Comparison of ENCODE assay signal across 8 mouse cellular contexts in the genomic region with DNA sequence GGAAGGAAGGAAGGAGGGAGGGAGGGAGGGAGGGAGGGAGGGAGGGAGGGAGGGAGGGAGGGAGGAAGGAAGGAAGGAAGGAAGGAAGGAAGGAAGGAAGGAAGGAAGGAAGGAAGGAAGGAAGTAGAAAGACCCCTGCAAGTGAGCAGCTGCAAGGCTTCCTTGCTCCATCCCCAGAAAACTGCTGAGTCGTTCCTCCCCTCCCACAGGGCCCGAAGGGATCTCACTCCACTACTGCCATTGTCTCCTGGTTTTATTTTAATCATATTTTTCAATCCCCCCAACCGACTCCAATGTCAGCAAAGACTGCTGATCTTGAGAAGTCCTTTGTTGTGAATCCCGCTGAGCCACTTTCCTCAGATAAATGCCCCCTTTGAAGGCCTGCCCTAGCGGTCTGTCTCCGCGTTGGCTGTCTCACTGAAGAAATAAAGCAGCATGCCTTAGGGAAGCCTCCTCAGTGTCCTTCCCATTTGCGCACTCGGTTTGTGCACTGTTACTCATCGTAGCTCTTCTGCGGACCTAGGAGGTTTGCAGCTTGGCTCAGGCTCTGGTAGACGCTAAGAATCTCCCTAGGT.
DNase-seq lines count a peak whose midpoint lies in the region; ATAC-seq and TF ChIP-seq lines count a peak whose summit lies in the region.

No protein-coding gene starts in this region.

- no peaks in the 10 kb centered on the region for H3K4me1 ChIP-seq in forebrain, embryonic 15.5 days
- H3K4me1 ChIP-seq in midbrain, embryonic 13.5 days (replicated peaks): peaks cover 17% of the 10 kb centered on the region

- H3K27me3 ChIP-seq in forebrain, embryonic 15.5 days: no peaks in the 10 kb centered on the region
- H3K27me3 ChIP-seq in midbrain, embryonic 13.5 days: no peaks in the 10 kb centered on the region

- H3K4me3 ChIP-seq in forebrain, embryonic 15.5 days: no peak overlapping the region
- H3K4me3 ChIP-seq in midbrain, embryonic 13.5 days (replicated peaks): no peak overlapping the region

- no peaks in the 10 kb centered on the region for H3K36me3 ChIP-seq in forebrain, embryonic 15.5 days
- no peaks in the 10 kb centered on the region for H3K36me3 ChIP-seq in midbrain, embryonic 13.5 days

- H3K9me3 ChIP-seq in forebrain, embryonic 15.5 days: no peaks in the 10 kb centered on the region
- H3K9me3 ChIP-seq in midbrain, embryonic 13.5 days: no peaks in the 10 kb centered on the region

- WGBS in forebrain, embryonic 15.5 days: 12% methylated on average over 12 of the region's 12 CpGs
- 5% methylated on average over 12 of the region's 12 CpGs for WGBS in midbrain, embryonic 13.5 days

- no peak for TF ChIP-seq POLR2A in brain, embryonic 14.5 days (IDR thresholded peaks at IDR 0.05; ENCODE audit: borderline replicate concordance, extremely low read depth, insufficient read depth, insufficient read length, poor library complexity, severe bottlenecking)

- peak; percentile 13 for DNase-seq in cerebellum, postnatal 10 days
- no peak for DNase-seq in cerebellum, adult 8-10 months
- DNase-seq in brain, embryonic 14.5 days (ENCODE audit: low read depth): peak; percentile 83
- DNase-seq in spleen, postnatal 14 days (ENCODE audit: low spot score in 2 of 2): no peak
- no peak for DNase-seq in gastrocnemius, postnatal 36 days
- no peak for DNase-seq in layer of hippocampus, postnatal 14 days (ENCODE audit: low spot score in 2 of 2)

- H3K4me2 ChIP-seq in forebrain, embryonic 15.5 days (replicated peaks): no peak overlapping the region
- H3K4me2 ChIP-seq in midbrain, embryonic 13.5 days (replicated peaks): peak overlapping the region; percentile 33

- ATAC-seq in forebrain, embryonic 15.5 days (replicated peaks): peak; percentile 51; the same call in 1 of the 2 replicates
- peak; percentile 84 for ATAC-seq in midbrain, embryonic 13.5 days

- intact Hi-C loops in gastrocnemius, postnatal 36 days (cut with DNase I): no loop called here

- peak; percentile 36; the same call in 1 of the 2 replicates for TF ChIP-seq CTCF in brain, embryonic 14.5 days (IDR thresholded peaks at IDR 0.05; ENCODE audit: borderline replicate concordance, extremely low read depth, insufficient read depth, insufficient read length)

- H3K27ac ChIP-seq in forebrain, embryonic 15.5 days (replicated peaks): no peak overlapping the region
- peak overlapping the region; percentile 62 for H3K27ac ChIP-seq in midbrain, embryonic 13.5 days

- H3K9ac ChIP-seq in forebrain, embryonic 15.5 days (replicated peaks): no peak overlapping the region
- H3K9ac ChIP-seq in midbrain, embryonic 13.5 days (replicated peaks): no peak overlapping the region; the same call in 1 of the 2 replicates

Comparison
In these comparisons a context has a peak if more than half of its experiments do, and no peak if none do; other contexts are left out.
1. DNase-seq: peak in cerebellum, postnatal 10 days (2 of 2) and brain, embryonic 14.5 days (single experiment); none in cerebellum, adult 8-10 months (single experiment), spleen, postnatal 14 days (0 of 2), gastrocnemius, postnatal 36 days (0 of 2) and layer of hippocampus, postnatal 14 days (0 of 2).